Mouse (Mus musculus) c-Kit-positive CD71-positive TER-119-negative erythroid progenitor cells, embryonic 14.5 days (primary cell): ENCODE measurements around the gene Adgrg1.

Experiments used
- DNase-seq: peaks from one replicate; pipeline ENCODE4 v3.0.0-alpha.2; 2013; ENCODE audit warnings: low read depth

Gene Adgrg1

GRCm38 (mm10) chr8:94996037-94996436 is 21.5 kb downstream of the Adgrg1 start:
- no peak for DNase-seq

DNA sequence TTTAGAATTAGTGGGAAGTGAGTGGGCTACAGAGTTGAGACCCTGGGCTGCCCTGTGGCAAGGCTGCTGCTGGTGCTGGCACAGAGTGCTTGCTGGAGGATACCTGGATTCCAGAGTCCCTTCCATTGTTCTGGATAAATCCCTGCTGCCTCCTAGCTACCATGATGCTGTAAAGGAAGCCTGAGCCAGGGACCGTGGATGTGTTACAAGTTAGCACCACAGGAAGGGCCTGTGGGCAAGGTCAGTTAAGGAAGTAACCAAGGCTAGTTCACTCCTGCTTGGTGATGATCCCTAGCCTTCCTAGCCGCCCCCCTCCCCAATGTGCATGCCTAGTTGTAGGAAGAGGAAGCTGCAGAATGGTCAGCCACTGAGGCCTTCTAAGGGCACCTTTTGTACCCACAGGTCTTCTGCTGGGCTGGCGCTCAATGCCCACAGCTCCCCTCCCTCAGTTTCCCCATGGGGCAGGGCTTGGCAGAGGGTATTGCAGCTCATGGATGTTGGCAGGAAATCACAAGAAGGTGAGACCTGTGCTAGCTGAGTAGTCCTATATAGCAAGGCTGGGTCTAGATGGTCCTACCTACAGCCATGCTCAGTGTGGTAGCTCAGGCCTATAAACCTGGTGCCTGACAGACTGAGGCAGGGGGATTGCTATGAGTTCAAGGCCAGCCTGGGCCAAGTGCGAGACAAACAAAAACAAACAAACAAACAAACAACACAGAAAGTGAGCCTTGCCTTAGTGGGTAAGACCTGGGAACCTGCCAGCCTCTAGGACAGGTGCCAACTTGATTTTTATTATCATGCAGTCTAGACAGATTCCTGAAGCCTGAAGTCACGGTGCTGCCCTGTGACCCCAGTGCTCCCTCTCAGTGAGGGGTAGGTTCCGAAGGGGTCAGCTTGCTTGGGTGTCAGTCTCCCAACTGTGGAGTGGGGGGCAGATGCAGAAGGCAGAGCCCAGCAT is 22.6 kb downstream of the Adgrg1 start:
- no peak for DNase-seq

GRCm38 (mm10) chr8:94997857-94998243 is 23.3 kb downstream of the Adgrg1 start:
- DNase-seq: no peak

DNA sequence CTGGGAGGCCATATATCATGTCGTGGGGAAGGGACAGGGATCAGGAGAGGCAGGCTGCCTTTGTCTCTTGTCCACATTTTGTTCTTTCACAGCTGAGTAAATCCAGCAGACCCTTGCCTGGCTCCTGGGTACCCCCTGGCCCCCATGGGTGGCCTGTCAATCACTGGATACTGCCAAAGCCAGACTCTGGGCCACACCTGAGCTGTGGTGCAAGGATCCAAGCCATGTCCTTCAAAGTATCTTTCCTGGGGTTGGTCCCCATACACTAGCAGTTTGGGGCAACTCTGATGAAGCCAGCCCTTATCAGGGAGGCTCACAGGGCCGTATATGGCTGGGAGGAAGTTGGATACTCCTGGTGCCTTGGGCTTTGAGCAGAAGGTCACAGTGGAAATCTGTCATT is 23.9 kb downstream of the Adgrg1 start:
- DNase-seq: no peak

DNA sequence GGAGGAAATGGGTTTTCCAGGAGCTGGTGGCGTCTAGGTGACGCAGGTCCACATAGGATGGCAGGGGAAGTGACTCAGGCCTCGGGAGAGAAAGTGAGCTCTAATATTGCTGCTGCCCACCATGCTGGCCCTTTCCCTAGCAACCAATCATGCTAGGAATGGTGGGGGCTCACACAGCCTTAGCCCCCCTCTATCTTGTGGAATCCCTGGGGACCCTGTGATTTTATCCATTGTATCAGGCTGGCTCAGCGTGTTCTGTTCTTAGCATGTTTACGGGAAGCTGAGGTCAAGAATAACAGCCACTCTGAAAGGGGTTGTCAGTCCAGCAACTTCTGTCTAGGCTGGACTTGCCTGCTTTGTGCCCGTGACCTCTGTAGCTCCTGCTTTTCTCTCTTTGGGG is 24.5 kb downstream of the Adgrg1 start:
- no peak for DNase-seq

GRCm38 (mm10) chr8:94999956-95000355 is 25.4 kb downstream of the Adgrg1 start:
- DNase-seq: no peak

DNA sequence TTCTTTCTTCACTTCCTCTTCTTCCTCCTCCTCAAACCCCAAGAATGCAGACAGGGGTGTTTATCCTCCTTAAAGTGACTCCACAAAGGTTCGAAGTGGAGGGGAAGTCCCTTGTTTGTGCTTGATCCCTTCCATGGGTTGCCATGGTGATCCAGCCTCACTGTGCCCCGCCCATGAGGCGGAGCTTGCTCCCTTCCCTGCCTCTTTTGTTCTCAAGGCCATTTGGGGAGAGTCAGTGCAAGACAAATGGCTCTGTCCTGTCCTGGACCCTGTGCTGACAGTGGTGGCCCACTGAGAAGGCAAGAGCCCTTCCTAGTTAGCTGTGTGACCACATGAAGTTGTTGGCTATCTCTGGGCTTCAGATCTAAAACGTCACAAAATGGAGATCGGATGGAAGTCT is 26.1 kb downstream of the Adgrg1 start:
- DNase-seq: peak; percentile 80

GRCm38 (mm10) chr8:95001165-95001564 is 26.6 kb downstream of the Adgrg1 start:
- no peak for DNase-seq

GRCm38 (mm10) chr8:95001655-95002054 is 27.1 kb downstream of the Adgrg1 start:
- DNase-seq: peak; percentile 81

- no peak for DNase-seq
Observed at GRCm38 (mm10) chr8:95002089-95002655, 27.6 kb downstream of the Adgrg1 start.

- DNase-seq: no peak
Observed at GRCm38 (mm10) chr8:95012442-95012919, 37.9 kb downstream of the Adgrg1 start.

DNA sequence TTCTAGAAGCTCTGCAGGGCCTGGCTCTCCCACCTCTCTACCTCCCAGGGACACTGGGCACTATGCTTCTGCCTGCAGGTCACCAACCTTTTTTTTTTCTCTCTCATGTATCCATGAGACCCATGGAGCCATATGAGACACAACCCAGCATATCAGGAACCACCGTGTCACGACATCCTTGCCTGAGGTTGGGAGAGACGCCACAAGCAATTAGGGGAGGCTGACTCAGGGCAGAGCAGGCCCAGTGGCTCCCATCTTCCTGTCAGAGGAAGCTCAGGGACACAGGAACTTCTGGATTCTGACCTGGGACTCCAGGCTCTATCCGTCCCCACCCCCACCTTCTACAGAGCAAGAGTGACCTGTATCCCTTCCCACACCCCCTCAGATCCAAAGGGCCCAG is 41.3 kb downstream of the Adgrg1 start:
- no peak for DNase-seq

DNA sequence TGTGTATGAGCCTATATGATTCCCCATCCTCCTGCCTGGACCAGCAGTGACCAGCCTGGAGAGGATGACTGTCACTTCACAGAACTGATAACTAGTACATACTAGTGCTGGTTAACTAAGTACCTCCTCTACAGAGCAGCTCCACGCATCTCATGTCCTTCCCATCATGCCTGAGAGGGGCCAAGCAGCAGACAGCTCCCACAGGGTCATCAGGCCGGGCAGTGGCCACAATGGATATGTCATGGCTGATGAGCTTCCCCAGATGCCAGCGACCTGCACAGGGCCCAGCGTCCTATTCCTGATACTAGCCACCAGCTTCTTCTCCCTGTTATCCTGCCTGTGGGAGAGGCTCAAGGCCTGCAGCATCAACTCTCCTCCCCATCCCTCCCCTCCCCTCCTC is 42.1 kb downstream of the Adgrg1 start:
- no peak for DNase-seq

- DNase-seq: no peak
Observed at GRCm38 (mm10) chr8:95017451-95017850, 42.9 kb downstream of the Adgrg1 start, which contains the start of gene Adgrg3. Gene Adgrg3 (plus strand): TSS chr8:95017692.

- no peak for DNase-seq
Observed at GRCm38 (mm10) chr8:95017969-95018635, 43.6 kb downstream of the Adgrg1 start.

DNA sequence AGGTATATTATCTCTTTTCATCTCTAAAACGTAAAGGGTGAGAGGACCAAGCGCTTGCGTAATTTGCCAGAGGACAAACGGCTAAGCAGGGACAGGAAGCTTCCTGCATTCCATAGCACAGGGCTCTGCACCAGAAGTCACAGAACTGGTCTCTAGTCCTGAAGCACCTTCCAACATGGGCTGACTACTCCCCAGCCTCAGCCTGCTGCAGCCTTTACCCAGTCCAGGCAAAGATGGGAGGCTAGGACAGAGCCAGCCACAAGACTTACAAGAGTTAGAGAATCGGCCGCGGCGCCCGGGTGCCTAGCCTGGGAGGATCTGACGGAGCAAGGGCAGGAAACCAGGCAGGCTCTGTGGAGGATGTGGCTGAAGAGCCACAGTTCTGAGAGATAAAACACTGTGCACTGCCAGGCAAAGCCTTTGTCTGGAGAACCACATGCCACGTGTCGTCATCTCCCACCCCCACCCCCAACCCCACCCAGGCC is 45.8 kb downstream of the Adgrg1 start:
- no peak for DNase-seq

- DNase-seq: no peak
Observed at GRCm38 (mm10) chr8:95020821-95021220, 46.3 kb downstream of the Adgrg1 start.

DNA sequence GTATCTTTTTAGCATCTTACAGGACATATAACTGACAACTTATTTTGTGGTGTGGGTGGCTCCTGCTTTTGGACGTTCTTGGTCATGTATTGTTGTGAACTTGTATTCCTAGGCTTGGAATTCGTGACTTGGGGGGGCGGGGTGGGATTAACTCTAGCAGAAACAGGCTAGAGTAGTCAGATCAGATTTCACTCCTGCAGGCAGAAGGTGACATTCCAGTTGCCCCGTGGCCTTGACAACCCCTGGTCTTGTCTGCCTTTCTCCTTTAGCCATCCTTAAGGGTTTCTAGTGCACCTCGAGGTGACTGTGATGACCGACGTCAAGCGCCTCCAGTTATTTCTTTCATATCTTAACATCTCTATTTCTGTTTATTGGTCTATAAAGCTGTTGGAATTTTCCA is 48.6 kb downstream of the Adgrg1 start:
- no peak for DNase-seq

DNA sequence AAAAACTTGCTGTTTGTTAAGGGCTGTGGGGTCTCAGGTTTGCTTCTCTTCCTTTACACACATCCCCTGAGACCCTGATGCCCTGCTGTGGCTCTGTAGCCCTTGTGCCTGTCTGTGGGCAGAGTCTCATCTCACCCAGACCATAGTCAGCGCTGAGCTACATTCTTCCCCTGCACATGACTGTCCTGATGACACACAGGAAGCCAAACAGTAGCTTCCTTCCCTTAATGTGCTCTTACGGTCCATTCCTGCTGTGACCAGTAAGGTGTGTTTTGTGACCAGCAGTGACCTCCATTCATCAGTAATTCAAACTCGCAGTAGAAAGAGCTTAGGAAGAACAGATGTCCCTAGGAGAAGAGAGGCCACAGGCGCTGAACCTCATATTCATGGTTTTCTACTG is 49.8 kb downstream of the Adgrg1 start:
- no peak for DNase-seq

DNA sequence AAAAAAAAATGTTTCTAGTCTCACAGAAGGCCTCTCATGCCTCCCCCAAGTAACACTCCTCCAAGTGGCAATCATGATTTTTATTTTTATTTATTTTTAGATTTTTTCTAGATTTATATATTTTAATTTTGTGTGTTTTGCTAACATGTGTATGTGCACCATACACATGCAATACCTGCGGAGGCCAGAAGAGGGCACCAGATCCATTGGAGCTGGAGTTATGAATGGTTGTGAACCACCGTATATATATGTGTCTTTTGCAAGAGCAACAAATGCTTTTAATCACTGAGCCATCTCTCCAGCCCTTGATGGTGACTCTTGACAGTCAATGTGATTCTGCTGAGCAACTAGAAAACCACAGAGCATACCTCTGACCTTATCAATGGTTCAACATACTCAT is 50.9 kb downstream of the Adgrg1 start:
- peak; percentile 37 for DNase-seq

DNA sequence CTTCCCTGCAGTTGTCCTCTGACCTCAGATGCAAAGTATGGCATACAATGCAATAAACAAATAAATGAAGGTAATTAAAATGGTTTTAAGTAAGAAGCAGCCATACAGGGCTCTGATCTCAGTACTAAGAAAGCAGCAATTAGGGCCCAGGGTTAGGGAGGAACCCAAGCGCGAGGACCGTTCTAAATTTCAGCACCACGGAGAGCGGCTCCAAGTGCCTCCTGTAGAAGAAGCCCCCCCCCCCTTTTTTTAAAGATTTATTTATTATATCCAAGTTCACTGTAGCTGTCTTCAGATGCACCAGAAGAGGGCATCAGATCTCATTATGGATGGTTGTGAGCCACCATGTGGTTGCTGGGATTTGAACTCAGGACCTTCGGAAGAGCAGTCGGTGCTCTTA is 53.8 kb downstream of the Adgrg1 start:
- DNase-seq: peak; percentile 25

DNA sequence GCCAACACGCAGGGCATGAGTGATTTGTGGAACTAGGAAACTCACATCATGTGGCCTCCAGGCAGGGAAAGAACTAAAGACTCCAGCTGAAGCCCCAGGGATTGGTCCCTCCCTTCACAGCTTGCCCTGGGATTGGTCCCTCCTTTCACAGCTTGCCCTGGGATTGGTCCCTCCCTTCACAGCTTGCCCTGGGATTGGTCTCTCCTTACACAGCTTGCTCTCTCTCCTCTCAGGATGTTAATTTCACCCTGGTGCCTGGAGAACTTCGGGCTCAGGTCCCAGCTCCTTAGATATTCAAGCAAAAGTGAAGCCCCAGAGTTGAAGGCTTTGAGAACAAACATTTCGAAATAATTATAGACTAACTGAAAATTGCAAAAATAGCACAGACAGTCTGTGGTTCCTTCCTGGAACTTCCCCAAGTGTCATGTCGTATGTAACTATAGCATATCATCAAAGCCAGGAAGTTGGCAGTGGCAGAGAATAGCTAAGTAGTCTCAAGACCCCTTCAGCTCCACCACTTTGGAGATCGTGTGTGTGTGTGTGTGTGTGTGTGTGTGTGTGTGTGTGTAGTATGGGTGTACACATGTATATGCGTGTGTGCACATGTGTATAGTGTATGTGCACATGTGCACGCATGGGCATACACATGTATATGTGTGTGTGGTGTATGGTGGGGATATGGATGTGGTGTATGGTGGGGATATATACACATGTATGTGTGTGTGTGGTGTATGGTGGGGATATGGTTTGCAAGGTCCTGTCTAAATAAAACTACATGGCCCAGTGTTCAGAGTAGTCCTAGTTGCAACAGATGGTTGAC is 62.8 kb downstream of the Adgrg1 start:
- DNase-seq: no peak
